Mouse (Mus musculus): ENCODE data around the gene B4galt5. TPM values are rescaled to one million over a fixed set of nuclear protein-coding genes. Genes with fewer than 3 reads are reported as not detected.

B4galt5 gene
- total RNA-seq, 2 experiments from 2014 or later = 93.7 to 153 TPM

- peak in 1 of 2 experiments; percentile 11 for DNase-seq
Measured at GRCm38 (mm10) chr2:167305382-167306272, 43.4 kb downstream of the B4galt5 start.

- peak in 1 of 2 experiments; percentile 20 for DNase-seq
Measured at GRCm38 (mm10) chr2:167304651-167305381, 44.2 kb downstream of the B4galt5 start.

- DNase-seq = no peak
Measured at GRCm38 (mm10) chr2:167303806-167304205, 45.2 kb downstream of the B4galt5 start.

GRCm38 (mm10) chr2:167303196-167303595 is 45.8 kb downstream of the B4galt5 start:
- DNase-seq = no peak

GRCm38 (mm10) chr2:167302641-167303040 is 46.3 kb downstream of the B4galt5 start:
- DNase-seq = no peak

GRCm38 (mm10) chr2:167302031-167302430 is 47.0 kb downstream of the B4galt5 start:
- peak in 1 of 2 experiments; percentile 22 for DNase-seq

GRCm38 (mm10) chr2:167301601-167302000 is 47.4 kb downstream of the B4galt5 start:
- peak in 1 of 2 experiments; percentile 0 for DNase-seq

- DNase-seq = peak in 1 of 2 experiments; percentile 1
Measured at GRCm38 (mm10) chr2:167300943-167301497, 48.0 kb downstream of the B4galt5 start.

- peak in 1 of 2 experiments; percentile 18 for DNase-seq
Measured at GRCm38 (mm10) chr2:167299861-167300667, 48.9 kb downstream of the B4galt5 start.

GRCm38 (mm10) chr2:167298729-167299705 is 50.0 kb downstream of the B4galt5 start:
- DNase-seq = peak; percentile 50 to 52

GRCm38 (mm10) chr2:167297985-167298384 is 51.0 kb downstream of the B4galt5 start:
- peak in 1 of 2 experiments; percentile 0 for DNase-seq

GRCm38 (mm10) chr2:167294926-167295325 is 54.1 kb downstream of the B4galt5 start:
- peak in 1 of 2 experiments; percentile 35 for DNase-seq

GRCm38 (mm10) chr2:167294216-167294615 is 54.8 kb downstream of the B4galt5 start:
- DNase-seq = peak in 1 of 2 experiments; percentile 54

- peak; percentile 77 to 83 for DNase-seq
Measured at GRCm38 (mm10) chr2:167293289-167294085, 55.5 kb downstream of the B4galt5 start.

- DNase-seq = peak in 1 of 2 experiments; percentile 52
Measured at GRCm38 (mm10) chr2:167292854-167293253, 56.1 kb downstream of the B4galt5 start.

GRCm38 (mm10) chr2:167292151-167292591 is 56.8 kb downstream of the B4galt5 start:
- DNase-seq = peak; percentile 44 to 70

- DNase-seq = peak in 1 of 2 experiments; percentile 0
Measured at GRCm38 (mm10) chr2:167291656-167292055, 57.3 kb downstream of the B4galt5 start.

GRCm38 (mm10) chr2:167281461-167281860 is 67.5 kb downstream of the B4galt5 start:
- no peak for DNase-seq

- no peak for DNase-seq
Measured at GRCm38 (mm10) chr2:167280986-167281310, 68.0 kb downstream of the B4galt5 start.

All from adrenal gland, postnatal 36 days (tissue).